9 mouse cellular contexts compared by ENCODE assay signal in the genomic region with DNA sequence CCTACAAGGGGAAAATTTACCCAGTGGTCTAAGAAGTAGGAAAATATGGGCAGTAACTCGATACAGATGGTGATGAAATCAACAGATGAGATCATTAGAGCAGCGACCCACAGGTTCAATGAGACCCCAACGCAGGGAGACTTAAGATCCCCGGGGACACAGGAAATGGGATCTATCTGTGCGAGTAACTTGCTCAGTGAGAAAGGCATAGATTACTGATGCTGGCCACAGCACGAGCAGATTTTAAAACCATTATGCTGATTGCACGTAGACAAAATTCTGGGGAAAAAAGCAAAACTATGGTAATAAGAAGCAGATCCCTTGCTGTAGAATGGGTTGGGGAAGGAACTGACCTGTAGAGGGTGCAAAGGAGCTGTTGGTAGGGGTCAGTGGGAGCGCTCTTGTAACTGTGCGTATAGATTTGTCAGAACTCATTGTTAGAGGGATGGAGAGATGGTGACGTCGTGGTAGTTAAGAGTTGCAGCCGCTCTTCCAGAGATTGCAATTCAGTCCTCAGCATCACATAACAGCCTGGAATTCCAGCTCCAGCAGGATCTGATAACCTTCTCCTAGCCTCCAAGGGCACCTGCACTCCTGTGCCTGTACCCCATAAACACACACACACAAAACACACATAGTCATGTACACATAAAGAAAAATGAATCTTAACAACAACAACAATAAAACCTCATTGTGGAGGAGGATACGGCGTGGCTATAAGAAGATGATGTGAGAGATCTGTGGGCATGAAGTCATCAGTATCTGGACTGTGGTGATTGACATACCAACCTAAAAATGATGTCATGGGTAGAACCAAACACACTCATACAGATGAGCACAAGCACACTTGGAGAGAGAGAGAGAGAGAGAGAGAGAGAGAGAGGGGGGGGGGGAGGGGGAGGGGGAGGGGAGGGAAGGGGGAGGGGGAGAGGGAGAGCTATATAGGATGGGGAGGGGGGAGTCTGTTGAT.
A peak's percentile ranks its signal among the peaks of the same experiment; 100 is the strongest.
DNase-seq lines count a peak whose midpoint lies in the region; ATAC-seq and TF ChIP-seq lines count a peak whose summit lies in the region.
"Had no signal": no experiment of that assay in that cellular context is flagged by ENCODE, and none has a peak within 500 bp of the region (broad histone marks: within the 10 kb centered on the region; RNA-seq: fewer than 3 reads in every experiment).

No protein-coding gene starts in this region.

- H3K27ac ChIP-seq in ES-Bruce4 (ENCODE audit: insufficient read depth, low read length) = no peak overlapping the region
- H3K27ac ChIP-seq in forebrain, embryonic 11.5 days (ENCODE audit: low read depth, low read length) = no peak overlapping the region
- peak overlapping the region; percentile 86 for H3K27ac ChIP-seq in limb, embryonic 12.5 days
- H3K27ac ChIP-seq in stomach, embryonic 15.5 days = no peak overlapping the region
- H3K27ac ChIP-seq: neural tube, embryonic 12.5 days had no signal

- peak; percentile 54 for TF ChIP-seq CTCF in ES-Bruce4 (IDR thresholded peaks at IDR 0.05; ENCODE audit: low read depth, low read length)

- no peak for TF ChIP-seq EP300 in ES-Bruce4 (IDR thresholded peaks at IDR 0.05; ENCODE audit: insufficient read depth, low read depth, low read length)

- no peak for TF ChIP-seq POLR2A in ES-Bruce4 (IDR thresholded peaks at IDR 0.05; ENCODE audit: insufficient read depth, low read length)

- H3K27me3 ChIP-seq in ES-Bruce4 (ENCODE audit: control insufficient read depth, insufficient read depth, low read length, poor library complexity, severe bottlenecking) = no peaks in the 10 kb centered on the region
- no peaks in the 10 kb centered on the region for H3K27me3 ChIP-seq in forebrain, embryonic 11.5 days (ENCODE audit: control insufficient read depth, insufficient read depth, low read length)
- no peaks in the 10 kb centered on the region for H3K27me3 ChIP-seq in limb, embryonic 12.5 days
- no peaks in the 10 kb centered on the region for H3K27me3 ChIP-seq in stomach, embryonic 15.5 days (replicated peaks)
- H3K27me3 ChIP-seq: neural tube, embryonic 12.5 days had no signal

- H3K4me2 ChIP-seq in forebrain, embryonic 11.5 days (ENCODE audit: low read depth, low read length, severe bottlenecking) = no peak overlapping the region
- peak overlapping the region; percentile 30 for H3K4me2 ChIP-seq in limb, embryonic 12.5 days
- H3K4me2 ChIP-seq in stomach, embryonic 15.5 days = no peak overlapping the region
- H3K4me2 ChIP-seq: neural tube, embryonic 12.5 days had no signal

- no peaks in the 10 kb centered on the region for H3K9me3 ChIP-seq in ES-Bruce4 (replicated peaks; ENCODE audit: control insufficient read depth, insufficient read depth, low read length, poor library complexity, severe bottlenecking)
- H3K9me3 ChIP-seq in forebrain, embryonic 11.5 days (ENCODE audit: control insufficient read depth, low read length) = no peaks in the 10 kb centered on the region
- no peaks in the 10 kb centered on the region; the same call in 1 of the 2 replicates for H3K9me3 ChIP-seq in limb, embryonic 12.5 days
- H3K9me3 ChIP-seq in stomach, embryonic 15.5 days = no peaks in the 10 kb centered on the region
- H3K9me3 ChIP-seq: neural tube, embryonic 12.5 days had no signal

- H3K4me1 ChIP-seq in ES-Bruce4 (ENCODE audit: control insufficient read depth, insufficient read depth, low read length) = peaks cover 7% of the 10 kb centered on the region
- peaks cover 7% of the 10 kb centered on the region for H3K4me1 ChIP-seq in forebrain, embryonic 11.5 days (replicated peaks; ENCODE audit: control insufficient read depth, insufficient read depth, low read length)
- peaks cover 45% of the 10 kb centered on the region for H3K4me1 ChIP-seq in limb, embryonic 12.5 days (replicated peaks)
- H3K4me1 ChIP-seq in stomach, embryonic 15.5 days = peaks cover 12% of the 10 kb centered on the region; the same call in 1 of the 2 replicates

- no peak overlapping the region for H3K4me3 ChIP-seq in ES-Bruce4 (ENCODE audit: low read depth, low read length)
- no peak overlapping the region for H3K4me3 ChIP-seq in forebrain, embryonic 11.5 days (ENCODE audit: low read depth, low read length)
- no peak overlapping the region for H3K4me3 ChIP-seq in limb, embryonic 12.5 days (replicated peaks)
- no peak overlapping the region for H3K4me3 ChIP-seq in stomach, embryonic 15.5 days (replicated peaks)
- H3K4me3 ChIP-seq: neural tube, embryonic 12.5 days had no signal

- peak; percentile 21 for DNase-seq in cerebellum, adult 8-10 months
- no peak for DNase-seq in cerebellum, adult 11-12 months
- DNase-seq in forebrain, embryonic 11.5 days (ENCODE audit: low spot score) = peak; percentile 63
- no peak for DNase-seq in thymus, postnatal 25 days
- no peak for DNase-seq in adrenal gland, adult (ENCODE audit: inconsistent age in 2 of 2, low spot score in 1 of 2)

- peak; percentile 71; the same call in 1 of the 2 replicates for ATAC-seq in forebrain, embryonic 11.5 days (replicated peaks; ENCODE audit: low FRiP score)
- ATAC-seq in limb, embryonic 12.5 days (ENCODE audit: insufficient number of reproducible peaks, insufficient read depth, low FRiP score, low TSS enrichment, low read depth) = peak; percentile 61
- 0 out of 2 replicates have a peak, but pooled peaks have one; percentile 24 for ATAC-seq in stomach, embryonic 15.5 days (ENCODE audit: insufficient read depth, low FRiP score, low read depth)

- 34% methylated on average over 14 of the region's 14 CpGs for WGBS in forebrain, embryonic 11.5 days
- 16% methylated on average over 14 of the region's 14 CpGs for WGBS in limb, embryonic 12.5 days
- 33% methylated on average over 14 of the region's 14 CpGs for WGBS in stomach, embryonic 15.5 days

- no peaks in the 10 kb centered on the region for H3K36me3 ChIP-seq in ES-Bruce4 (ENCODE audit: control insufficient read depth, insufficient read depth, low read length, poor library complexity, severe bottlenecking)
- H3K36me3 ChIP-seq in forebrain, embryonic 11.5 days (ENCODE audit: control insufficient read depth, insufficient read depth, low read length) = no peaks in the 10 kb centered on the region
- H3K36me3 ChIP-seq in limb, embryonic 12.5 days = no peaks in the 10 kb centered on the region
- no peaks in the 10 kb centered on the region for H3K36me3 ChIP-seq in stomach, embryonic 15.5 days
- H3K36me3 ChIP-seq: neural tube, embryonic 12.5 days had no signal

- no peak overlapping the region for H3K9ac ChIP-seq in ES-Bruce4 (ENCODE audit: low read depth, poor library complexity, severe bottlenecking)
- no peak overlapping the region for H3K9ac ChIP-seq in forebrain, embryonic 11.5 days (ENCODE audit: low read length)
- peak overlapping the region; percentile 19; the same call in 1 of the 2 replicates for H3K9ac ChIP-seq in limb, embryonic 12.5 days (replicated peaks)
- no peak overlapping the region for H3K9ac ChIP-seq in stomach, embryonic 15.5 days
- H3K9ac ChIP-seq: neural tube, embryonic 12.5 days had no signal

Comparison
In these comparisons a context has a peak if more than half of its experiments do, and no peak if none do; other contexts are left out.
1. DNase-seq: peak in cerebellum, adult 8-10 months (single experiment) and forebrain, embryonic 11.5 days (single experiment); none in cerebellum, adult 11-12 months (single experiment), thymus, postnatal 25 days (single experiment) and adrenal gland, adult (0 of 2).
2. Peak in every context shown above with its lines, with median percentiles within 50 percentile points of each other: ATAC-seq.